Mouse (Mus musculus) C2C12 (cell line): ENCODE data around the gene Egfr. TPM values are rescaled to one million over a fixed set of nuclear protein-coding genes. Genes with fewer than 3 reads are reported as not detected.

ENCODE experiments used
- H3K27me3 ChIP-seq: one replicate; pipeline ENCODE4 v1.6.1; 2011; ENCODE audit not compliant: control insufficient read depth, insufficient read depth, insufficient read length
- H3K36me3 ChIP-seq: one replicate; pipeline ENCODE4 v1.6.1; 2011; ENCODE audit not compliant: control insufficient read depth, insufficient read depth
- H3K4me3 ChIP-seq: one replicate; pipeline ENCODE4 v1.5.1; 2011; ENCODE audit warnings: mild to moderate bottlenecking, control low read depth; ENCODE audit not compliant: poor library complexity, insufficient read depth, severe bottlenecking
- H3K79me2 ChIP-seq: one replicate; pipeline ENCODE4 v1.6.1; 2011; ENCODE audit not compliant: control insufficient read depth, insufficient read depth
- H3K79me3 ChIP-seq: one replicate; pipeline ENCODE4 v1.6.1; 2011; ENCODE audit warnings: low read depth, control low read depth
- H3ac ChIP-seq: one replicate; pipeline ENCODE3; 2011; ENCODE audit warnings: low read depth; ENCODE audit not compliant: control insufficient read depth, insufficient read length
- CEBPB ChIP-seq: IDR thresholded peaks from one replicate; pipeline ENCODE4 v1.6.1; 2011; ENCODE audit warnings: low read depth, mild to moderate bottlenecking, control low read depth, moderate library complexity
- CTCF ChIP-seq: IDR thresholded peaks from one replicate; pipeline ENCODE4 v1.5.1; 2011; ENCODE audit not compliant: control insufficient read depth, insufficient read depth, insufficient read length
- FOSL1 ChIP-seq: IDR thresholded peaks from one replicate; pipeline ENCODE4 v1.8.0; 2011; ENCODE audit warnings: mild to moderate bottlenecking, low read length; ENCODE audit not compliant: poor library complexity, insufficient read depth, severe bottlenecking
- MAX ChIP-seq: IDR thresholded peaks from one replicate; pipeline ENCODE4 v1.6.1; 2011; ENCODE audit warnings: mild to moderate bottlenecking, control low read depth
- MYOD1 ChIP-seq: IDR thresholded peaks from one replicate; pipeline ENCODE4 v1.6.1; 2011; ENCODE audit warnings: low read depth; ENCODE audit not compliant: control insufficient read depth, insufficient read length
- MYOG ChIP-seq: IDR thresholded peaks from one replicate; pipeline ENCODE4 v1.6.1; 2011; ENCODE audit not compliant: control insufficient read depth, insufficient read length; ENCODE audit errors: extremely low read depth
- USF1 ChIP-seq: IDR thresholded peaks from one replicate; pipeline ENCODE4 v1.6.1; 2011; ENCODE audit warnings: low read depth, mild to moderate bottlenecking, control low read depth, moderate library complexity
- polyA plus RNA-seq: library from polyadenylated mRNA; unstranded; fragments of >200 nt; fragmentation: generic; extraction: Trizol; gene quantifications from one replicate; pipeline ENCODE4 v1.2.1, GENCODE M21; 2012; ENCODE audit warnings: missing spikeins

The Egfr gene
- polyA plus RNA-seq, 1 experiment = 3.8 TPM

DNA sequence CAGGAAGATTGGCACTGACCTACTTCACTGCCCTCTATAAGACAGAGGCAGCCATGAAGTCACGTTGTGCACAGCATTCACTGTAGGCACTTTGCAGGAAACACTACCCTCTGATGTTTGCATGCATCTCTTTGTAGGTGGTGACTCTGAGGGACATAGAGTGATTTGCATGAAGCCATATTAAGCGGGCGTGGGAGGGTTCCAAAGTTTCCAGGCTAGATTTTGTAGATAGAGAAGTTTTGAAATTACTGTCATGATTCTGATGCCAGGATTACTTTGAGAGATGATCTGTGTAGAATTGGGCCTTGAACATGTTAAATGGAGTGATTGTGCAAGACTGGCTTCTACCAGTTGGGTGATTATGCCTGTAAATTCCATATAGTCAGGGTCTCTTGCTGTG, 86.8 kb downstream of the Egfr start:
- Histone ChIP-seq H3K79me3 (no peaks in the 10 kb centered on the region), H3ac (no peak overlapping the region), H3K4me3 (no peak overlapping the region), H3K27me3 (no peaks in the 10 kb centered on the region), H3K79me2 (no peaks in the 10 kb centered on the region), H3K36me3 (no peaks in the 10 kb centered on the region)
- TF ChIP-seq MAX (no peak), CTCF (no peak), MYOG (no peak), FOSL1 (no peak), CEBPB (no peak), USF1 (no peak), MYOD1 (no peak)

DNA sequence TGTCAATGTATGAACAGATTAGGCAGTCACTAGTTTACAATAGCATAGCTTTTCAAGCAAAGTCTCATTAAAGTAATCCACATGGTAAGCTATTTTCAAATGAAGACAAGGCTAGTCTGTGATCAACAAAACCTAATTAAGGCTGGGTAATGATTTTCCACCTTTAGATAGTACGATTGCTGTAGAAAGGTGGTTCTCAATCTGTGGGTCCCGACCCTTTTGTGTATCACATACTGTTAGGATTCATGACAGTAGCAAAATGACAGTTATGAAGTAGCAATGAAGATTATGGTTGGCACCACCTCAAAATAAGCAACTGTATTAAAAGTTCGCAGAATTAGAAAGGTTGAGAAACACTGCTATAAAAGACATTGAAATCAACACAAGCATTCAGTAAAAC, 90.9 kb downstream of the Egfr start:
- Histone ChIP-seq H3K27me3 (no peaks in the 10 kb centered on the region), H3K4me3 (no peak overlapping the region), H3K79me2 (no peaks in the 10 kb centered on the region), H3K79me3 (no peaks in the 10 kb centered on the region), H3K36me3 (no peaks in the 10 kb centered on the region), H3ac (no peak overlapping the region)
- TF ChIP-seq MAX = no peak
- no peak for TF ChIP-seq FOSL1
- TF ChIP-seq CEBPB = no peak
- TF ChIP-seq CTCF = no peak
- no peak for TF ChIP-seq USF1
- no peak for TF ChIP-seq MYOD1
- no peak for TF ChIP-seq MYOG

DNA sequence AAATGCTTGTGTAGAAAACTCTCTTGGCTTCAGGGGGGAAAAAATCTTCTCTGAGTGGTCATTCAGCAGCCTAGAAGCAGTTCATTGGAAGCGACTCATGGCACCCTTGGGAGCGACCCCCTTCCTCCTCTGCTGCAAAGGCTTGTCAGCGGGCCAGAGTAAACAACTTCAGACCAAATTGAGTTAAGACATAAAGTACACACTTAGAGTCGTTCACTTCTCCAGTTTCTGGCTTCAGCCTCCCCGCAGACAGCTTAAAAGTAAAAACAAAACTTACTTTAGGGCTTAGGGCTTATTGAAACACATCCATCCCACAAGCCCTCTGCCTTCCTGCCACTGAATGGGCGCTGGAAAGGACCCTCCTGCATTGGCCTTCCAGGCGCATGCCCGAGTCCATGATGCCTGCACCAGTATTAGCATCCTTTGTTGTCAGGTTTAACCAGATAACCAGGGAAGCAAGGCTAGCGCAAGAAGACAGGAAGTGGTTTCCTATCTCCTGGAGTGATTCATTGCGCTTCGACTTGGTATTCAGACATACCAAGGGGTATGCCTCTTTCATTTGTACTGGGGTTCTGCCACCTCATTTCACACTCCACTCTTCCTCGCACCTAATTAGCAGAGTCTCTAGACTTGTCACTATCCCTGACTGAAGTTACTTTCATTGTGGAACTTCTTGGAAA, 92.0 kb downstream of the Egfr start:
- Histone ChIP-seq H3K79me3 (no peaks in the 10 kb centered on the region), H3ac (peak overlapping the region; percentile 47), H3K27me3 (no peaks in the 10 kb centered on the region), H3K36me3 (no peaks in the 10 kb centered on the region), H3K4me3 (no peak overlapping the region), H3K79me2 (no peaks in the 10 kb centered on the region)
- TF ChIP-seq CTCF (no peak), MYOG (no peak), CEBPB (no peak), MAX (peak; percentile 53), MYOD1 (peak; percentile 25)

DNA sequence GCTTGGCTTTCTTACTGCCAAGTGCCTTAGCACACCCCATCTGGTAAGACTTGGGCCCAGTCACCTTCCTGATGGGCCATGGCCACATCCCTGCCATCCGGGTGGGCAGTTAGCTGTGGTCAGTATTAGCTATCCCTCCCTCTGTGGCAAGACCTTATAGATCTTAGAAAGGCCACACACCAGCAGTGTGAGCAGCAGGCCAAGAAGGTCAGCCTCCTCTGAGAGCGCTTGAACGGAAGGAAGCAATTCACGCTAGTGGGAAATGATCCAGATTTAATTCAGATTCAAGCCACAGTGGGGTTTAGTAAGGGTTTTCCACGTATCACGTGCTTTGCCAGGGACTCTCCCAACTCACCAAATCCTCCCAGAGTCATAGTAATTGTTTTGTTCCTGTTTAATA, 96.9 kb downstream of the Egfr start:
- TF ChIP-seq USF1 = no peak
- TF ChIP-seq MYOG = no peak
- no peak for TF ChIP-seq CEBPB
- TF ChIP-seq MAX = no peak
- no peak for TF ChIP-seq CTCF
- no peak for TF ChIP-seq FOSL1
- TF ChIP-seq MYOD1 = no peak
- Histone ChIP-seq H3K36me3 (no peaks in the 10 kb centered on the region), H3K79me2 (no peaks in the 10 kb centered on the region), H3ac (no peak overlapping the region), H3K4me3 (no peak overlapping the region), H3K27me3 (no peaks in the 10 kb centered on the region), H3K79me3 (no peaks in the 10 kb centered on the region)

DNA sequence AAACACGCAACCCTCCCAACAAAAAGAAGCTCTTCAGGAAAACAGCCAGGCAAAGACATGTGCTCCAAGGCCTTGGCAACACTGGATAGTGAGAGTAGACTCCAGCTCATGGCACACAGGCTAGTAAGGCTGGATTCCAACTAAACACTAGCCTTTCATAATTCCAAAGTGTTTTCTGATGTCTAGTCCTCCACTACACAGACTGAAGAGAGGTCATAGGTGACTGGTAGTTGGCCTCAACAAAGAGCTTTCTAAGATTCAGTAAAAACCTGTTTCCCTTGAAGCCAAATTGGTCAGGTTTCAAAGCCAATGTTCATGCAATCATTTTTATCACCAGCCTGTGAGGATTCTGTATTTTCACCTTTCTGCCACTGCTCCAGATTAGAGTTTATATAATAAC, 99.4 kb downstream of the Egfr start:
- Histone ChIP-seq H3ac (no peak overlapping the region), H3K4me3 (no peak overlapping the region), H3K79me3 (no peaks in the 10 kb centered on the region), H3K36me3 (no peaks in the 10 kb centered on the region), H3K27me3 (no peaks in the 10 kb centered on the region), H3K79me2 (no peaks in the 10 kb centered on the region)
- no peak for TF ChIP-seq MYOD1
- TF ChIP-seq MYOG = no peak
- no peak for TF ChIP-seq USF1
- TF ChIP-seq CTCF = no peak
- TF ChIP-seq CEBPB = no peak
- no peak for TF ChIP-seq MAX
- TF ChIP-seq FOSL1 = no peak

DNA sequence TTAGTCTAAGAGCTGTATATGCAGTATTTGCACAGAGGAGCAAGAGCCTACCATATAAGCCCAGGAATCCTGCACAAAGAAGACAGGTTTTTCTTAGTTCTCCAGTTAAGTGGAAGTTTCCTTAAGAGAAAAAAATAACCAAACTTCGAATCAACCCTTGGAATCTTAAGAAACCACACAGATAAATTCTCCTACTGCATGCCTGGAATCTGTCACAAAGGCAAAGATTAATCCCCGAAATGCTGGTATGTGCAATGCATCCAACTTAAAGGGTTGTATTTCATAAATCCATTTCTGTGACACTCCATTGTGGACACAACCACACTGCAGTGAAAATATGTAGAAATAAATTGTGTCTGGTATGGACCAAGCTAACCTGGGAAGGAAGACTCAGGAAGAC, 102.1 kb downstream of the Egfr start:
- Histone ChIP-seq H3K27me3 (no peaks in the 10 kb centered on the region), H3K36me3 (no peaks in the 10 kb centered on the region), H3K79me2 (no peaks in the 10 kb centered on the region), H3K4me3 (no peak overlapping the region), H3ac (no peak overlapping the region), H3K79me3 (no peaks in the 10 kb centered on the region)
- TF ChIP-seq MYOD1 (no peak), CEBPB (no peak)
